Mouse (Mus musculus) liver, embryonic 11.5 days (tissue): ENCODE data around the gene Grip1. TPM values are rescaled to one million over a fixed set of nuclear protein-coding genes. Genes with fewer than 3 reads are reported as not detected.

Source experiments
- ATAC-seq: fragments of 200-750 bp; cut with Nextera tagmentation; replicated peaks from 2 replicates; pipeline ENCODE4 v1.8.0; 2017; ENCODE audit warnings: moderate number of reproducible peaks, mild to moderate bottlenecking, moderate TSS enrichment, moderate library complexity; ENCODE audit not compliant: low FRiP score
- DNase-seq: peaks from one replicate; pipeline ENCODE4 v3.0.0-alpha.2; 2017; ENCODE audit warnings: low spot score
- H3K27ac ChIP-seq: fragments of 300-500 bp; sonication (generic); 2 replicates; pipeline ENCODE4 v1.5.1; 2014; ENCODE audit warnings: mild to moderate bottlenecking, low read depth, low read length, control low read depth
- H3K27me3 ChIP-seq: fragments of 300-500 bp; sonication (generic); replicated peaks from 2 replicates; pipeline ENCODE4 v1.6.1; 2014; ENCODE audit warnings: low read length, mixed read lengths; ENCODE audit not compliant: control insufficient read depth, insufficient read depth
- H3K36me3 ChIP-seq: fragments of 300-500 bp; sonication (generic); 2 replicates; pipeline ENCODE4 v1.6.1; 2014; ENCODE audit warnings: mild to moderate bottlenecking, low read length, moderate library complexity, mixed read lengths; ENCODE audit not compliant: control insufficient read depth, insufficient read depth
- H3K4me1 ChIP-seq: fragments of 300-500 bp; sonication (generic); replicated peaks from 2 replicates; pipeline ENCODE4 v1.6.1; 2014; ENCODE audit warnings: low read length, mixed read lengths; ENCODE audit not compliant: control insufficient read depth, insufficient read depth
- H3K4me2 ChIP-seq: fragments of 300-500 bp; sonication (generic); 2 replicates; pipeline ENCODE4 v1.6.1; 2014; ENCODE audit warnings: mild to moderate bottlenecking, control low read depth, moderate library complexity
- H3K4me3 ChIP-seq: fragments of 300-500 bp; sonication (generic); 2 replicates; pipeline ENCODE4 v1.5.1; 2014; ENCODE audit warnings: low read depth, low read length, control low read depth
- H3K9ac ChIP-seq: fragments of 300-500 bp; sonication (generic); 2 replicates; pipeline ENCODE4 v1.6.1; 2014; ENCODE audit warnings: low read depth, low read length, control low read depth
- H3K9me3 ChIP-seq: fragments of 300-500 bp; sonication (generic); 2 replicates; pipeline ENCODE4 v1.6.1; 2016; ENCODE audit warnings: low read length, inconsistent platforms, mixed read lengths; ENCODE audit not compliant: control insufficient read depth
- WGBS: fragments of 180-500 bp; shearing (Covaris S2); extraction: QIAGEN DNeasy Blood & Tissue Kit; methylation state at CpG from one replicate; pipeline ENCODE4 v1.1.7; 2014; 5-methylcytosine and 5-hydroxymethylcytosine counted together
- polyA plus RNA-seq: library from polyadenylated mRNA; unstranded; fragments of >200 nt; fragmentation: Nextera tagmentation; extraction: Ambion mirVana; gene quantifications from 2 replicates; pipeline ENCODE4 v1.2.1, GENCODE M21; 2014

The Grip1 gene
- polyA plus RNA-seq, 1 experiment from 2014 or later: 2.3 TPM

- H3K9ac ChIP-seq: no peak overlapping the region
- ATAC-seq: no peak
- DNase-seq: no peak
- H3K9me3 ChIP-seq: no peaks in the 10 kb centered on the region
- H3K36me3 ChIP-seq: no peaks in the 10 kb centered on the region
- no peak overlapping the region for H3K4me3 ChIP-seq
- H3K4me1 ChIP-seq: no peaks in the 10 kb centered on the region
- H3K27me3 ChIP-seq: no peaks in the 10 kb centered on the region
- 77% methylated on average over 1 of the region's 1 CpGs for WGBS
- H3K4me2 ChIP-seq: no peak overlapping the region
- H3K27ac ChIP-seq: no peak overlapping the region
Measured at GRCm38 (mm10) chr10:119470096-119470495, 16.5 kb downstream of the Grip1 start.

- no peak for DNase-seq
- Histone ChIP-seq H3K4me3 (no peak overlapping the region), H3K4me2 (no peak overlapping the region), H3K9ac (no peak overlapping the region), H3K27ac (no peak overlapping the region), H3K27me3 (no peaks in the 10 kb centered on the region), H3K9me3 (no peaks in the 10 kb centered on the region), H3K4me1 (no peaks in the 10 kb centered on the region), H3K36me3 (no peaks in the 10 kb centered on the region)
- 57% methylated on average over 9 of the region's 9 CpGs for WGBS
- ATAC-seq: no peak
Measured at GRCm38 (mm10) chr10:119475166-119475565, 21.5 kb downstream of the Grip1 start.

- 87% methylated on average over 8 of the region's 8 CpGs for WGBS
- Histone ChIP-seq H3K9me3 (no peaks in the 10 kb centered on the region), H3K36me3 (no peaks in the 10 kb centered on the region), H3K27ac (no peak overlapping the region), H3K4me3 (no peak overlapping the region), H3K9ac (no peak overlapping the region), H3K27me3 (no peaks in the 10 kb centered on the region), H3K4me1 (no peaks in the 10 kb centered on the region), H3K4me2 (no peak overlapping the region)
- DNase-seq (no peak), ATAC-seq (no peak)
Measured at GRCm38 (mm10) chr10:119477661-119478060, 24.0 kb downstream of the Grip1 start.

- Histone ChIP-seq H3K9me3 (no peaks in the 10 kb centered on the region), H3K36me3 (no peaks in the 10 kb centered on the region), H3K4me1 (no peaks in the 10 kb centered on the region), H3K4me3 (no peak overlapping the region), H3K4me2 (no peak overlapping the region), H3K27ac (no peak overlapping the region), H3K9ac (no peak overlapping the region), H3K27me3 (no peaks in the 10 kb centered on the region)
- ATAC-seq (no peak), DNase-seq (no peak)
- WGBS: 82% methylated on average over 17 of the region's 17 CpGs
Measured at GRCm38 (mm10) chr10:119483068-119483705, 29.6 kb downstream of the Grip1 start.

- WGBS: 50% methylated on average over 6 of the region's 6 CpGs
- Histone ChIP-seq H3K4me3 (no peak overlapping the region), H3K36me3 (no peaks in the 10 kb centered on the region), H3K9me3 (no peaks in the 10 kb centered on the region), H3K27me3 (no peaks in the 10 kb centered on the region), H3K9ac (no peak overlapping the region), H3K4me2 (no peak overlapping the region), H3K4me1 (no peaks in the 10 kb centered on the region), H3K27ac (no peak overlapping the region)
- DNase-seq (no peak), ATAC-seq (no peak)
Measured at GRCm38 (mm10) chr10:119483766-119484165, 30.1 kb downstream of the Grip1 start.

GRCm38 (mm10) chr10:119486936-119487335, 33.3 kb downstream of the Grip1 start:
- no peaks in the 10 kb centered on the region for H3K36me3 ChIP-seq
- ATAC-seq (no peak), DNase-seq (no peak)
- no peaks in the 10 kb centered on the region for H3K27me3 ChIP-seq
- H3K27ac ChIP-seq: no peak overlapping the region
- H3K9ac ChIP-seq: no peak overlapping the region
- WGBS: 60% methylated on average over 7 of the region's 7 CpGs
- no peak overlapping the region for H3K4me3 ChIP-seq
- no peak overlapping the region for H3K4me2 ChIP-seq
- H3K9me3 ChIP-seq: no peaks in the 10 kb centered on the region
- no peaks in the 10 kb centered on the region for H3K4me1 ChIP-seq

- 89% methylated on average over 18 of the region's 18 CpGs for WGBS
- no peak overlapping the region for H3K4me3 ChIP-seq
- H3K4me1 ChIP-seq: no peaks in the 10 kb centered on the region
- DNase-seq (no peak), ATAC-seq (no peak)
- no peaks in the 10 kb centered on the region for H3K9me3 ChIP-seq
- H3K36me3 ChIP-seq: no peaks in the 10 kb centered on the region
- H3K27me3 ChIP-seq: no peaks in the 10 kb centered on the region
- no peak overlapping the region for H3K4me2 ChIP-seq
- H3K9ac ChIP-seq: no peak overlapping the region
- H3K27ac ChIP-seq: no peak overlapping the region
Measured at GRCm38 (mm10) chr10:119490831-119491230, 37.2 kb downstream of the Grip1 start.

- ATAC-seq (no peak), DNase-seq (no peak)
- no peaks in the 10 kb centered on the region for H3K27me3 ChIP-seq
- H3K9me3 ChIP-seq: peaks cover 5% of the 10 kb centered on the region
- no peak overlapping the region for H3K4me2 ChIP-seq
- no peaks in the 10 kb centered on the region for H3K36me3 ChIP-seq
- no peaks in the 10 kb centered on the region for H3K4me1 ChIP-seq
- H3K4me3 ChIP-seq: no peak overlapping the region
- no peak overlapping the region for H3K27ac ChIP-seq
- no peak overlapping the region for H3K9ac ChIP-seq
- 86% methylated on average over 8 of the region's 8 CpGs for WGBS
Measured at GRCm38 (mm10) chr10:119495317-119495716, 41.7 kb downstream of the Grip1 start.

GRCm38 (mm10) chr10:119496221-119496620, 42.6 kb downstream of the Grip1 start:
- WGBS: 62% methylated on average over 5 of the region's 5 CpGs
- Histone ChIP-seq H3K9ac (no peak overlapping the region), H3K36me3 (no peaks in the 10 kb centered on the region), H3K27me3 (no peaks in the 10 kb centered on the region), H3K9me3 (peaks cover 5% of the 10 kb centered on the region), H3K4me2 (no peak overlapping the region), H3K27ac (no peak overlapping the region), H3K4me1 (no peaks in the 10 kb centered on the region), H3K4me3 (no peak overlapping the region)
- no peak for ATAC-seq
- DNase-seq: no peak
